Mouse (Mus musculus) CH12.LX (cell line): ENCODE results near the gene Dact3.

ENCODE experiments used
- KAT2A ChIP-seq: IDR thresholded peaks from 2 replicates; pipeline ENCODE4 v1.6.1; 2012; ENCODE audit warnings: low read length, improper control_type of control experiment, inconsistent platforms; ENCODE audit not compliant: insufficient replicate concordance
- MAX ChIP-seq: IDR thresholded peaks from 2 replicates; pipeline ENCODE4 v1.6.1; 2011; ENCODE audit warnings: low read length, improper control_type of control experiment
- POLR2A ChIP-seq: IDR thresholded peaks from 2 replicates; pipeline ENCODE4 v1.6.1; 2011; ENCODE audit warnings: low read depth, mild to moderate bottlenecking, improper control_type of control experiment, low read length
- ZMIZ1 ChIP-seq: IDR thresholded peaks from 2 replicates; pipeline ENCODE4 v1.6.1; 2012; ENCODE audit warnings: low read depth, mild to moderate bottlenecking, inconsistent platforms, low read length, improper control_type of control experiment

GRCm38 (mm10) chr7:16906889-16907559, 31.9 kb downstream of the Dact3 start:
- TF ChIP-seq MAX, result peak; percentile 73
- no peak for TF ChIP-seq POLR2A
- TF ChIP-seq KAT2A, result no peak
- no peak for TF ChIP-seq ZMIZ1
